Mouse (Mus musculus): ENCODE measurements around the gene Ankrd13d.

GRCm38 (mm10) chr19:4326106-4326505 is 43.2 kb upstream of the Ankrd13d start:
- TF ChIP-seq EP300 (IDR thresholded peaks at IDR 0.05; ENCODE audit: low read depth in 1 of 2, low read length in 2 of 2) (no peak), ETS1 (IDR thresholded peaks at IDR 0.05; ENCODE audit: low read depth, low read length) (no peak), KAT2A (conservative IDR thresholded peaks at IDR 0.05; ENCODE audit: low read depth, low read length) (no peak), USF1 (IDR thresholded peaks at IDR 0.05; ENCODE audit: low read depth, low read length) (no peak), SIN3A (IDR thresholded peaks at IDR 0.05; ENCODE audit: low read length) (no peak)
